Mouse (Mus musculus) C2C12 (cell line): ENCODE data around the gene Lrrc55.

ENCODE experiments used
- CEBPB ChIP-seq: IDR thresholded peaks from one replicate; pipeline ENCODE4 v1.6.1; 2011; ENCODE audit warnings: low read depth, mild to moderate bottlenecking, control low read depth, moderate library complexity
- CTCF ChIP-seq: IDR thresholded peaks from one replicate; pipeline ENCODE4 v1.5.1; 2011; ENCODE audit not compliant: control insufficient read depth, insufficient read depth, insufficient read length
- FOSL1 ChIP-seq: IDR thresholded peaks from one replicate; pipeline ENCODE4 v1.8.0; 2011; ENCODE audit warnings: mild to moderate bottlenecking, low read length; ENCODE audit not compliant: poor library complexity, insufficient read depth, severe bottlenecking
- MAX ChIP-seq: IDR thresholded peaks from one replicate; pipeline ENCODE4 v1.6.1; 2011; ENCODE audit warnings: mild to moderate bottlenecking, control low read depth
- MYOD1 ChIP-seq: IDR thresholded peaks from one replicate; pipeline ENCODE4 v1.6.1; 2011; ENCODE audit warnings: low read depth; ENCODE audit not compliant: control insufficient read depth, insufficient read length
- MYOG ChIP-seq: IDR thresholded peaks from one replicate; pipeline ENCODE4 v1.6.1; 2011; ENCODE audit not compliant: control insufficient read depth, insufficient read length; ENCODE audit errors: extremely low read depth
- USF1 ChIP-seq: IDR thresholded peaks from one replicate; pipeline ENCODE4 v1.6.1; 2011; ENCODE audit warnings: low read depth, mild to moderate bottlenecking, control low read depth, moderate library complexity

GRCm38 (mm10) chr2:85163311-85164047, 33.5 kb downstream of the Lrrc55 start:
- TF ChIP-seq MYOG (no peak), USF1 (no peak), CTCF (no peak), CEBPB (no peak), FOSL1 (no peak), MAX (no peak), MYOD1 (no peak)
